Mouse (Mus musculus) limb, embryonic 15.5 days (tissue): Measurements from ENCODE around the gene Sox11. TPM values are rescaled to one million over a fixed set of nuclear protein-coding genes. Genes with fewer than 3 reads are reported as not detected.

Experiments used
- ATAC-seq: fragments of 200-750 bp; cut with Nextera tagmentation; 2 replicates; pipeline ENCODE4 v1.8.0; 2017; ENCODE audit warnings: low read depth, moderate TSS enrichment; ENCODE audit not compliant: insufficient number of reproducible peaks, low FRiP score, low TSS enrichment
- H3K27ac ChIP-seq: fragments of 300-500 bp; sonication (generic); 2 replicates; pipeline ENCODE4 v1.5.1; 2015; ENCODE audit warnings: moderate library complexity, mild to moderate bottlenecking, inconsistent platforms
- H3K27me3 ChIP-seq: fragments of 300-500 bp; sonication (generic); 2 replicates; pipeline ENCODE4 v1.6.1; 2015; ENCODE audit warnings: inconsistent platforms
- H3K36me3 ChIP-seq: fragments of 300-500 bp; sonication (generic); 2 replicates; pipeline ENCODE4 v1.6.1; 2015; ENCODE audit warnings: inconsistent platforms
- H3K4me1 ChIP-seq: fragments of 300-500 bp; sonication (generic); 2 replicates; pipeline ENCODE4 v1.6.1; 2015; ENCODE audit warnings: inconsistent platforms
- H3K4me2 ChIP-seq: fragments of 300-500 bp; sonication (generic); 2 replicates; pipeline ENCODE4 v1.6.1; 2015; ENCODE audit warnings: mild to moderate bottlenecking, inconsistent platforms
- H3K4me3 ChIP-seq: fragments of 300-500 bp; sonication (generic); 2 replicates; pipeline ENCODE4 v1.5.1; 2015; ENCODE audit warnings: mild to moderate bottlenecking, inconsistent platforms
- H3K9ac ChIP-seq: fragments of 300-500 bp; sonication (generic); 2 replicates; pipeline ENCODE4 v1.6.1; 2015; ENCODE audit warnings: inconsistent platforms
- H3K9me3 ChIP-seq: fragments of 300-500 bp; sonication (generic); 2 replicates; pipeline ENCODE4 v1.6.1; 2016; ENCODE audit warnings: inconsistent platforms
- WGBS: fragments of 180-500 bp; shearing (Covaris S2); methylation state at CpG from one replicate; pipeline ENCODE4 v1.1.7; 2015; 5-methylcytosine and 5-hydroxymethylcytosine counted together
- polyA plus RNA-seq: library from polyadenylated mRNA; unstranded; fragments of >200 nt; fragmentation: Nextera tagmentation; extraction: Ambion mirVana; gene quantifications from 2 replicates; pipeline ENCODE4 v1.2.1, GENCODE M21; 2015

Sox11 gene
- polyA plus RNA-seq, 1 experiment from 2014 or later, result 68.9 TPM

GRCm38 (mm10) chr12:27333590-27333989, 8.8 kb downstream of the Sox11 start:
- no peaks in the 10 kb centered on the region for H3K27me3 ChIP-seq
- no peak for ATAC-seq
- H3K4me1 ChIP-seq, result 0 out of 2 replicates have a peak, but pooled peaks cover 2% of the 10 kb centered on the region
- no peaks in the 10 kb centered on the region for H3K9me3 ChIP-seq
- 85% methylated on average over 3 of the region's 3 CpGs for WGBS
- no peak overlapping the region for H3K27ac ChIP-seq
- H3K36me3 ChIP-seq, result peaks cover 9% of the 10 kb centered on the region; the same call in 1 of the 2 replicates
- no peak overlapping the region for H3K4me3 ChIP-seq
- H3K4me2 ChIP-seq, result no peak overlapping the region
- H3K9ac ChIP-seq, result no peak overlapping the region

GRCm38 (mm10) chr12:27323423-27323822, 19.0 kb downstream of the Sox11 start:
- H3K9me3 ChIP-seq, result no peaks in the 10 kb centered on the region
- no peaks in the 10 kb centered on the region for H3K27me3 ChIP-seq
- 77% methylated on average over 1 of the region's 1 CpGs for WGBS
- no peaks in the 10 kb centered on the region for H3K36me3 ChIP-seq
- H3K4me1 ChIP-seq, result no peaks in the 10 kb centered on the region
- no peak overlapping the region for H3K4me3 ChIP-seq
- H3K4me2 ChIP-seq, result no peak overlapping the region
- no peak for ATAC-seq
- no peak overlapping the region for H3K27ac ChIP-seq
- no peak overlapping the region for H3K9ac ChIP-seq

- Histone ChIP-seq H3K36me3 (no peaks in the 10 kb centered on the region), H3K4me3 (no peak overlapping the region), H3K4me1 (no peaks in the 10 kb centered on the region), H3K27ac (no peak overlapping the region), H3K27me3 (no peaks in the 10 kb centered on the region), H3K4me2 (no peak overlapping the region), H3K9me3 (no peaks in the 10 kb centered on the region), H3K9ac (no peak overlapping the region)
- ATAC-seq, result no peak
Observed at GRCm38 (mm10) chr12:27320705-27321104, 21.7 kb downstream of the Sox11 start.

- no peak overlapping the region for H3K27ac ChIP-seq
- no peaks in the 10 kb centered on the region for H3K36me3 ChIP-seq
- 78% methylated on average over 8 of the region's 8 CpGs for WGBS
- no peak overlapping the region for H3K4me2 ChIP-seq
- no peaks in the 10 kb centered on the region for H3K9me3 ChIP-seq
- H3K27me3 ChIP-seq, result no peaks in the 10 kb centered on the region
- H3K9ac ChIP-seq, result no peak overlapping the region
- no peak overlapping the region for H3K4me3 ChIP-seq
- no peak for ATAC-seq
- H3K4me1 ChIP-seq, result peaks cover 25% of the 10 kb centered on the region
Observed at GRCm38 (mm10) chr12:27312985-27313384, 29.4 kb downstream of the Sox11 start.

GRCm38 (mm10) chr12:27311854-27312466, 30.4 kb downstream of the Sox11 start:
- 20% methylated on average over 9 of the region's 9 CpGs for WGBS
- ATAC-seq, result no peak
- Histone ChIP-seq H3K36me3 (no peaks in the 10 kb centered on the region), H3K27me3 (no peaks in the 10 kb centered on the region), H3K4me1 (peaks cover 25% of the 10 kb centered on the region), H3K9me3 (no peaks in the 10 kb centered on the region), H3K9ac (no peak overlapping the region), H3K27ac (no peak overlapping the region), H3K4me3 (no peak overlapping the region), H3K4me2 (no peak overlapping the region)

GRCm38 (mm10) chr12:27311316-27311832, 31.0 kb downstream of the Sox11 start:
- H3K27me3 ChIP-seq, result no peaks in the 10 kb centered on the region
- no peak overlapping the region for H3K9ac ChIP-seq
- H3K36me3 ChIP-seq, result no peaks in the 10 kb centered on the region
- no peaks in the 10 kb centered on the region for H3K9me3 ChIP-seq
- peak overlapping the region; percentile 6; the same call in 1 of the 2 replicates for H3K4me2 ChIP-seq
- H3K27ac ChIP-seq, result 0 out of 2 replicates have a peak overlapping the region, but pooled peaks have one; percentile 5
- no peak for ATAC-seq
- 33% methylated on average over 5 of the region's 5 CpGs for WGBS
- peaks cover 25% of the 10 kb centered on the region for H3K4me1 ChIP-seq
- no peak overlapping the region for H3K4me3 ChIP-seq

- H3K9me3 ChIP-seq, result no peaks in the 10 kb centered on the region
- no peak overlapping the region for H3K9ac ChIP-seq
- H3K27me3 ChIP-seq, result no peaks in the 10 kb centered on the region
- peaks cover 25% of the 10 kb centered on the region for H3K4me1 ChIP-seq
- ATAC-seq, result peak; percentile 58
- 0 out of 2 replicates have a peak overlapping the region, but pooled peaks have one; percentile 5 for H3K27ac ChIP-seq
- WGBS, result 41% methylated on average over 13 of the region's 13 CpGs
- no peaks in the 10 kb centered on the region for H3K36me3 ChIP-seq
- H3K4me3 ChIP-seq, result no peak overlapping the region
- peak overlapping the region; percentile 6; the same call in 1 of the 2 replicates for H3K4me2 ChIP-seq
Observed at GRCm38 (mm10) chr12:27310703-27311102, 31.7 kb downstream of the Sox11 start.

GRCm38 (mm10) chr12:27309969-27310368, 32.4 kb downstream of the Sox11 start:
- Histone ChIP-seq H3K4me2 (0 out of 2 replicates have a peak overlapping the region, but pooled peaks have one; percentile 6), H3K9me3 (no peaks in the 10 kb centered on the region), H3K27me3 (no peaks in the 10 kb centered on the region), H3K4me3 (no peak overlapping the region), H3K36me3 (no peaks in the 10 kb centered on the region), H3K4me1 (peaks cover 25% of the 10 kb centered on the region), H3K9ac (no peak overlapping the region), H3K27ac (no peak overlapping the region)
- 0 out of 2 replicates have a peak, but pooled peaks have one; percentile 40 for ATAC-seq
- 57% methylated on average over 6 of the region's 6 CpGs for WGBS

- Histone ChIP-seq H3K4me1 (peaks cover 1% of the 10 kb centered on the region), H3K4me3 (no peak overlapping the region), H3K9me3 (no peaks in the 10 kb centered on the region), H3K9ac (no peak overlapping the region), H3K27me3 (no peaks in the 10 kb centered on the region), H3K27ac (no peak overlapping the region), H3K36me3 (no peaks in the 10 kb centered on the region), H3K4me2 (no peak overlapping the region)
- WGBS, result 34% methylated on average over 2 of the region's 2 CpGs
- ATAC-seq, result no peak
Observed at GRCm38 (mm10) chr12:27304713-27305437, 37.5 kb downstream of the Sox11 start.

- 74% methylated on average over 6 of the region's 6 CpGs for WGBS
- Histone ChIP-seq H3K27ac (no peak overlapping the region), H3K4me3 (no peak overlapping the region), H3K9ac (no peak overlapping the region), H3K9me3 (no peaks in the 10 kb centered on the region), H3K4me1 (no peaks in the 10 kb centered on the region; the same call in 1 of the 2 replicates), H3K36me3 (no peaks in the 10 kb centered on the region), H3K27me3 (no peaks in the 10 kb centered on the region), H3K4me2 (no peak overlapping the region)
- ATAC-seq, result no peak
Observed at GRCm38 (mm10) chr12:27303190-27303589, 39.2 kb downstream of the Sox11 start.

- Histone ChIP-seq H3K36me3 (no peaks in the 10 kb centered on the region), H3K27ac (no peak overlapping the region), H3K4me3 (no peak overlapping the region), H3K9me3 (no peaks in the 10 kb centered on the region), H3K27me3 (no peaks in the 10 kb centered on the region), H3K4me1 (peaks cover 13% of the 10 kb centered on the region), H3K9ac (no peak overlapping the region), H3K4me2 (no peak overlapping the region)
- 62% methylated on average over 3 of the region's 3 CpGs for WGBS
- ATAC-seq, result no peak
Observed at GRCm38 (mm10) chr12:27298721-27299120, 43.7 kb downstream of the Sox11 start.

- peaks cover 17% of the 10 kb centered on the region for H3K4me1 ChIP-seq
- H3K36me3 ChIP-seq, result no peaks in the 10 kb centered on the region
- ATAC-seq, result no peak
- H3K27me3 ChIP-seq, result no peaks in the 10 kb centered on the region
- no peak overlapping the region for H3K4me3 ChIP-seq
- no peak overlapping the region for H3K4me2 ChIP-seq
- 42% methylated on average over 1 of the region's 1 CpGs for whole genome bisulfite sequencing
- no peak overlapping the region for H3K9ac ChIP-seq
- H3K27ac ChIP-seq, result no peak overlapping the region
- H3K9me3 ChIP-seq, result no peaks in the 10 kb centered on the region
Observed at GRCm38 (mm10) chr12:27294191-27294590, 48.2 kb downstream of the Sox11 start.
